Mouse (Mus musculus) kidney, embryonic 15.5 days (tissue): ENCODE measurements at regions not wholly inside any gene's neighbourhood (a gene's known extent, or its start where the extent isn't known, plus 50 kb on each side); places are given as distances from the start of the nearest gene placed in this dataset.

Experiments
- ATAC-seq: fragments of 200-750 bp; cut with Nextera tagmentation; replicated peaks from 2 replicates; pipeline ENCODE4 v1.8.0; 2017; ENCODE audit warnings: moderate TSS enrichment; ENCODE audit not compliant: low FRiP score
- H3K27ac ChIP-seq: fragments of 300-500 bp; sonication (generic); 2 replicates; pipeline ENCODE4 v1.5.1; 2015; ENCODE audit warnings: mild to moderate bottlenecking, inconsistent platforms
- H3K27me3 ChIP-seq: fragments of 300-500 bp; sonication (generic); 2 replicates; pipeline ENCODE4 v1.6.1; 2015; ENCODE audit warnings: inconsistent platforms
- H3K36me3 ChIP-seq: fragments of 300-500 bp; sonication (generic); 2 replicates; pipeline ENCODE4 v1.6.1; 2015; ENCODE audit warnings: inconsistent platforms
- H3K4me1 ChIP-seq: fragments of 300-500 bp; sonication (generic); 2 replicates; pipeline ENCODE4 v1.6.1; 2015; ENCODE audit warnings: inconsistent platforms
- H3K4me2 ChIP-seq: fragments of 300-500 bp; sonication (generic); 2 replicates; pipeline ENCODE4 v1.6.1; 2015; ENCODE audit warnings: moderate library complexity, mild to moderate bottlenecking, inconsistent platforms
- H3K4me3 ChIP-seq: fragments of 300-500 bp; sonication (generic); replicated peaks from 2 replicates; pipeline ENCODE4 v1.5.1; 2015; ENCODE audit warnings: mild to moderate bottlenecking, inconsistent platforms
- H3K9ac ChIP-seq: fragments of 300-500 bp; sonication (generic); 2 replicates; pipeline ENCODE4 v1.6.1; 2015; ENCODE audit warnings: mild to moderate bottlenecking, inconsistent platforms
- H3K9me3 ChIP-seq: fragments of 300-500 bp; sonication (generic); replicated peaks from 2 replicates; pipeline ENCODE4 v1.6.1; 2016; ENCODE audit warnings: inconsistent platforms
- WGBS: fragments of 180-500 bp; shearing (Covaris S2); methylation state at CpG from one replicate; pipeline ENCODE4 v1.1.7; 2015; ENCODE audit warnings: mixed read lengths; 5-methylcytosine and 5-hydroxymethylcytosine counted together

DNA sequence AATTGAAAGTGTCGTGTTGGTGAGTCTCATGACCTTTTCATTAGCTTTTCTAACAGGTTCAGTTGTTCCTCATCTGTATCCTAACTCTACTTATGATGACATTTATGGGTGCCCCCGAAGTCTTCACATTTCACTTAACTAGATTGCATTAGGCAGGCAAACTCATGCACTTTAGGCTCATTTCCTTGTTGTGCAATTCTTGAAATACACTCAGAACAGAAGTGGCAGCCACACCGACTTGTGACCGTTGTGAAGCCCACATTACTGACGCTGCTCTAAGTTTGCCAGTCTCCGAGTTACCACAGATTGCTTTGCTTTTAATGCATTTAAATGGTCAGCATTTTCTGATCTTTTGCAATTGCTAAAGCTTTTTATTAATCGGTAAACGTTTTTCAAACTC, 414.8 kb downstream of the Trim52 start:
- Histone ChIP-seq H3K4me3 (no peak overlapping the region), H3K9me3 (no peaks in the 10 kb centered on the region), H3K27me3 (no peaks in the 10 kb centered on the region), H3K9ac (no peak overlapping the region), H3K36me3 (no peaks in the 10 kb centered on the region), H3K4me1 (no peaks in the 10 kb centered on the region), H3K4me2 (no peak overlapping the region), H3K27ac (no peak overlapping the region)
- WGBS, result 72% methylated on average over 8 of the region's 8 CpGs
- ATAC-seq, result no peak

DNA sequence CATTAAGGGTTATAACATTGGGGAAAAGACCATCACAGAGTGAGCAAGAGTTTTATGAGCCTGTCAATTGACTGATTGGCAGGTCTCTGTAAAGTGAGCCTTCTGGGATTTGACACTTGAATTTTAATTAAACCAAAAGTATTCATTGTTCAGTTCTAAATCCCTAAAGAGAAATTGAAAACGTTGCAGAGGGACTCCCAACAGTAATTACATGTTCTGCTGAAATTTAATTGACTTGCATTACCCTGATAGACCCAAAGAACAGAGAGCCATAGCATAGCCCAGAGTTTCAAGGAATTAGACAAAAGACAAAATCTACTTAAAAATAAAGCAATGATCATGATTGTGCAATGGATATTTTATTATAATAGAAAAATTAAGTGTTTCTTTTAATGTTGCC, 444.2 kb downstream of the Trim52 start:
- H3K9me3 ChIP-seq, result no peaks in the 10 kb centered on the region
- 26% methylated on average over 1 of the region's 1 CpGs for WGBS
- no peak for ATAC-seq
- H3K4me2 ChIP-seq, result no peak overlapping the region
- no peaks in the 10 kb centered on the region for H3K4me1 ChIP-seq
- no peak overlapping the region for H3K27ac ChIP-seq
- no peaks in the 10 kb centered on the region for H3K27me3 ChIP-seq
- no peaks in the 10 kb centered on the region for H3K36me3 ChIP-seq
- no peak overlapping the region for H3K9ac ChIP-seq
- no peak overlapping the region for H3K4me3 ChIP-seq

DNA sequence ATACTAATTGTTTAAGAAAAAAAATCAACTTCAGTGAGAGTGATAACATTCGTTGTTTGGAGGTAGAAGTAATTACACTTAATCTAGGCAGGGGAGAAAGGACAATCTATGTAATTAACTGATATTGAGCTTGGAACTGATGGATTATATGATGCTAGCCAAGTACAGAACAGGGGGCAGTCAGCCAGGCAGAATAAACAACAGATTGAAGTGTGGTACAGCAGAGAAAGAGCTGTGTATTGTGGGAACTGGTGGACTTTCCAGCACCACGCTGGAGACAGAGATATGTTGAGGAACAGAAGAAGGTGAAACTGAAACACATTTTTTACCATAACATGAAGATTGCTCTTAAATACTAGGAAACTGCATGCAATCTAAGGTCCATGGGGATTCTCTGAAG, 473.3 kb downstream of the Trim52 start:
- no peaks in the 10 kb centered on the region for H3K27me3 ChIP-seq
- H3K9ac ChIP-seq, result no peak overlapping the region
- no peaks in the 10 kb centered on the region for H3K36me3 ChIP-seq
- H3K9me3 ChIP-seq, result no peaks in the 10 kb centered on the region
- 84% methylated on average over 2 of the region's 2 CpGs for WGBS
- no peak overlapping the region for H3K4me2 ChIP-seq
- no peaks in the 10 kb centered on the region for H3K4me1 ChIP-seq
- ATAC-seq, result no peak
- H3K4me3 ChIP-seq, result no peak overlapping the region
- H3K27ac ChIP-seq, result no peak overlapping the region

DNA sequence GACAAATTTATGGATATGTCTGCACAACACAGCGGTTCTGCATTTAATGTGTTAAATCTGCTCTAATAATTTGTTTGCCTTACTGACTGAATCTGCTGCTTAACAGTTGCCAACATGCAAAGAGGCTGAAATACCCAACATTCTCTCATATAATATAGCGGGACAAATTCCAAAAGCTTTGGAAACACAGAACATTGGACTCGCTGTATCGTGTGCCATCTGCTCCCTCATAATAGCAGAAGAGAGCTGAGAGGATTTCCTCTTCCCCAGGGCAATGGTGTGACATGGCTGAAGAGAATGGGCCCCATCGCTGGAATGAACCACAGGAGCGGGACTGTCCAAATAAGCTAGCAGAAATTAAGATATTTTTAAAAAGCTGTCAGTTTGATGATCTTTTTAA, 475.9 kb downstream of the Trim52 start:
- WGBS, result 84% methylated on average over 6 of the region's 6 CpGs
- Histone ChIP-seq H3K9me3 (no peaks in the 10 kb centered on the region), H3K4me2 (no peak overlapping the region), H3K27me3 (no peaks in the 10 kb centered on the region), H3K4me3 (no peak overlapping the region), H3K27ac (no peak overlapping the region), H3K9ac (no peak overlapping the region), H3K36me3 (no peaks in the 10 kb centered on the region), H3K4me1 (no peaks in the 10 kb centered on the region)
- no peak for ATAC-seq

DNA sequence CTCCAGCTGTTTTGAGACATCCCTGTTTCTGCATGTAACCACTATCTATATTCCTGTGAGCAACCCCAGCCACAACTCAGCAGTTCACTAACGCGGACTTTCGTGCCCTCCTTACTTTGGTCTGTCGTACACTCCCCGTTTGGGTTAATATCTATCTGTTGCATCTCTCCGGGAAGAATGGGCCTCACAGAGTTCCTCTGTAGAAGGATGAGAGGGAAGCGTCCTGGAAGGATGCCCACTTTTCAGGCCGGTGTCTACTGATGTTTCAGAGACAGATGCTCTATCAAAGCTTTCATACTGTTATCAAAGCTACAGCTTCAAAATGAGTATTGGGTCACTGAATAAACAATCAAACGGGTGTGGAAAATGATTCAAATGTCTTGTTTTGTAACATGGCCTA, 487.4 kb downstream of the Trim52 start:
- no peak overlapping the region for H3K27ac ChIP-seq
- H3K4me3 ChIP-seq, result no peak overlapping the region
- 81% methylated on average over 9 of the region's 9 CpGs for WGBS
- H3K4me1 ChIP-seq, result no peaks in the 10 kb centered on the region
- H3K36me3 ChIP-seq, result no peaks in the 10 kb centered on the region
- H3K9ac ChIP-seq, result no peak overlapping the region
- H3K27me3 ChIP-seq, result no peaks in the 10 kb centered on the region
- H3K9me3 ChIP-seq, result no peaks in the 10 kb centered on the region
- no peak overlapping the region for H3K4me2 ChIP-seq
- no peak for ATAC-seq

DNA sequence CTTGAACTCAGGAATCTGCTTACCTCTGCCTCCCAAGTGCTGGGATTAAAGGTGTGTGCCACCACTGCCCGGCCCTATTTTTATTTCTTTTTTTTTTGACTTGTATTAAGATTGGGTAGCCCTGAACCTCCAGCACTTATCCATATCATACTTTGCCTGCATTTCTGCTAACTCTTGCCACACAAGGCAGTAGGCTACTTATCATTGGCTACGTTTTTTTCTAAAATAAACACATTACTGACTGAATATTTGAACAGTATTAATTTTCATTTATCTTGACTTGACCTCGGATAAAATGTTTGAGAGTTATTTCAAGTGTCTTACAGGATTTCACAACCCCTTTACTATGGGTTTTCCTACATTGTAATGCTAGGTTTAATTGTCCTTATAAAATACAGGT, 488.0 kb downstream of the Trim52 start:
- H3K9ac ChIP-seq, result no peak overlapping the region
- H3K4me3 ChIP-seq, result no peak overlapping the region
- no peak for ATAC-seq
- no peak overlapping the region for H3K27ac ChIP-seq
- H3K4me2 ChIP-seq, result no peak overlapping the region
- no peaks in the 10 kb centered on the region for H3K9me3 ChIP-seq
- 76% methylated on average over 3 of the region's 3 CpGs for WGBS
- no peaks in the 10 kb centered on the region for H3K4me1 ChIP-seq
- no peaks in the 10 kb centered on the region for H3K27me3 ChIP-seq
- H3K36me3 ChIP-seq, result no peaks in the 10 kb centered on the region

DNA sequence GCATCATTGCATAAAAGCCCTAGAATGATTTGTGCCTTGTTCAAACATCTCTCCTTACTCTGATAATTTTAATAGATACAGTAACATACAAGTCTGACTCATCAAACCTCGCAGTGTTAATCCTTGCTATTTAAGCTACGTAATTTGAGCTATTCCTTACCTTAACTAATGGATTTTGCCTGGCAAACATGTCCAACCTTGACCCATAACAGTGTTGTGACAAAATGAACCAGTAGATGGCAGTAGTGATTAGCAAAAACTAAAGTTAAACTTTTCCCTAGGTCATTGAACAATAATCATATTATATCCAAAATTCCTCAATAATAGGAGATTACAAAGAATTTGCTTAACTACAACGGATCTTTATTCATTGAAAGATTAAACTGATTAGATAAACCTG, 501.0 kb downstream of the Trim52 start:
- H3K4me3 ChIP-seq, result no peak overlapping the region
- H3K27ac ChIP-seq, result no peak overlapping the region
- no peaks in the 10 kb centered on the region for H3K9me3 ChIP-seq
- H3K36me3 ChIP-seq, result no peaks in the 10 kb centered on the region
- H3K4me2 ChIP-seq, result no peak overlapping the region
- no peak overlapping the region for H3K9ac ChIP-seq
- no peak for ATAC-seq
- 10% methylated on average over 3 of the region's 3 CpGs for WGBS
- H3K4me1 ChIP-seq, result 0 out of 2 replicates have a peak, but pooled peaks cover 6% of the 10 kb centered on the region
- no peaks in the 10 kb centered on the region for H3K27me3 ChIP-seq

DNA sequence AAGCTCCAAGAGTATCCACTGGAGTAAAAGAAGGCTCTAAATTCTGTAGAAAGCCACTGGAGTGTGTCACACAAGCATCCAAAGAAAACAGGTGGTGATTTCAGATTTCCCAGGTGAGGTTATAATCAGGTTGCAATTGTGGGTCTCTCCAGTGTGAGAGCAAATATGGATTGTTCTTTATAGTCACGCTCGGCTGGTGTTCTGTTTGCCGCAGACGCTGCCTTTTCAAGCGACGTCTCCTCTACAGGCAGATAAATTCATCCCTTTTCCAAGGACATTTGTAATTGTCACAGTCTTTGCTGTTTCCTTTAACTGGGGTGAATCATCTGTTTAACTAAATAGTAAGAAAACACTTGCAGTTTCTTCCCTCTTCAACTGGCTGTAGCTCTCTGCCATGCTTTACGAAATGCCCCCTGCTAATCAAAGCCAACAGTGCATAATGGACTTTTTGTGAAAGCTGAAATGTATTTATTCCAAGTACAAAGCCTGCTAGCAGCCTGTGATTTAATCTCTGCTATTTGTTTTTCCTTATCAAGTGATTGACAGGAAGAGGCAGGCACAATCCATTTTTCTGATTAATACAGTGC, 502.4 kb downstream of the Trim52 start:
- WGBS, result 57% methylated on average over 7 of the region's 7 CpGs
- Histone ChIP-seq H3K27ac (no peak overlapping the region), H3K4me3 (no peak overlapping the region), H3K4me1 (0 out of 2 replicates have a peak, but pooled peaks cover 6% of the 10 kb centered on the region), H3K4me2 (no peak overlapping the region), H3K9me3 (no peaks in the 10 kb centered on the region), H3K27me3 (no peaks in the 10 kb centered on the region), H3K36me3 (no peaks in the 10 kb centered on the region), H3K9ac (no peak overlapping the region)
- ATAC-seq, result no peak
